In the genomic region with DNA sequence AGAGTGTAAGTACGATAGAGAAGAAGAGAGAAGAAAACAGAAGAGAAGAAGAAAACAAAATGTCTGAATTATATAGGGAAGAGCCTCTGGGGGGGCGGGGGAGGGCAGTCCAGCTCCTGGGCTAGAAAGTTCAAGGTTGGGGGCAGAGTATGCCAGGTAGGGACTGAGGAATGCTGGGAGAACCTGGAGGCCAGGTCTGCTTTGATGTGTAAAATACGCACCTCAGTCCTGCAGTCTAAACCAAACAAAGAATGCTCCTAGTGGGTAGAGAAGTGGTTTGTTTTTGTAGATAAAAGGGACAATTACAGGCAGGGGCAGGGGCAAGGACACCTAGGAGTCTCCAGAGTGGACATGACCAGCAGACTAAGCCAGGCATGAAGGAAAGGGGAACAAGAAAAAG, we compare ENCODE assay signal across 19 mouse cellular contexts. TPM values are rescaled to one million over a fixed set of nuclear protein-coding genes. Genes with fewer than 3 reads are reported as not detected.
"Had no signal": no experiment of that assay in that cellular context is flagged by ENCODE, and none has a peak within 500 bp of the region (broad histone marks: within the 10 kb centered on the region; RNA-seq: fewer than 3 reads in every experiment).

No protein-coding gene starts in this region.

- H3K4me2 ChIP-seq: lung, embryonic 14.5 days; midbrain, embryonic 12.5 days; neural tube, embryonic 13.5 days; neural tube, embryonic 15.5 days had no signal

- H3K4me3 ChIP-seq: midbrain, embryonic 10.5 days; midbrain, embryonic 12.5 days; myocyte; neural tube, embryonic 13.5 days; neural tube, embryonic 15.5 days had no signal

- DNase-seq: lung, adult 18-20 months; lung, embryonic 14.5 days; lung, postnatal 4 days; midbrain, embryonic 14.5 days; retina, postnatal 1 day; right cerebral cortex, adult 18-20 months; right cerebral cortex, postnatal 25 days; right cerebral cortex, postnatal 4 days; spleen, adult 18-20 months; thymus, adult 18-20 months; thymus, postnatal 36 days had no signal

- H3K27me3 ChIP-seq: midbrain, embryonic 12.5 days; neural tube, embryonic 13.5 days; neural tube, embryonic 15.5 days had no signal

- H3K9me3 ChIP-seq: midbrain, embryonic 10.5 days; midbrain, embryonic 12.5 days; neural tube, embryonic 13.5 days; neural tube, embryonic 15.5 days had no signal

- H3K27ac ChIP-seq: midbrain, embryonic 10.5 days; midbrain, embryonic 12.5 days; neural tube, embryonic 13.5 days; neural tube, embryonic 15.5 days had no signal

- H3K9ac ChIP-seq: lung, embryonic 14.5 days; midbrain, embryonic 12.5 days; neural tube, embryonic 13.5 days; neural tube, embryonic 15.5 days had no signal

- ATAC-seq: midbrain, embryonic 16.5 days had no signal

RNA-seq across cellular contexts. Expression of a gene that starts 7.6 kb away (rescaled TPM):
- total RNA-seq: megakaryocyte, adult 5-6 weeks had no signal

RNA-seq across cellular contexts. Expression of a gene that starts 51.6 kb away (rescaled TPM):
- polyA plus RNA-seq: neural tube, embryonic 11.5 days had no signal
